Mouse (Mus musculus): ENCODE results near the gene Oscar. TPM values are rescaled to one million over a fixed set of nuclear protein-coding genes. Genes with fewer than 3 reads are reported as not detected.

The Oscar gene
- 0.08 and 0.09 TPM in 2 replicates for polyA plus RNA-seq (2015; fragmentation: Nextera tagmentation; extraction: Ambion mirVana)

DNA sequence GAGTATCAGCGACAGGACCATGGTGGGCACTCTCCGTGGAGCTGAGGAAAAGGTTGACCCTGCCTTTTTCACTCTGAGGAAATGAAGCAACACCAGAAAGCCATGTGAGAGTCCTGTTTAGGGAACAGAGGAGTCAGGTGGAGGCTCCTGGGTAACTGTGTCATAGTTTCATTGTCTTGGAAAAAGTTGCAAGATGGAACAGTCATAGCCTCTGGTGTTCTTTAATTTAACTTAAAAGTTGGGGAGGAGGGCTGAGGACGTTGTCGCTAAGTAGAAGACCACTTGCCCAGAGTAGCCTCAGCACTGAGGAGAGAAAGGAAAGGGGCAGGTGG lies at the start of gene Oscar:
TSS of gene Oscar (minus strand) at position 101 of the 332 bp plus-strand sequence.
- no peaks in the 10 kb centered on the region for H3K9me3 ChIP-seq
- 77% methylated on average over 4 of the region's 4 CpGs for WGBS
- ATAC-seq: no peak
- no peak within 1 kb of the TSS for H3K9ac ChIP-seq
- H3K27ac ChIP-seq: no peak within 1 kb of the TSS
- peak within 1 kb of the TSS; percentile 80 for H3K4me3 ChIP-seq (replicated peaks)
- H3K4me2 ChIP-seq (replicated peaks): peak within 1 kb of the TSS; percentile 68
- H3K27me3 ChIP-seq (replicated peaks): no peaks in the 10 kb centered on the region
- peaks cover 5% of the 10 kb centered on the region for H3K36me3 ChIP-seq
- H3K4me1 ChIP-seq (replicated peaks): 0 out of 2 replicates have a peak, but pooled peaks cover 5% of the 10 kb centered on the region

DNA sequence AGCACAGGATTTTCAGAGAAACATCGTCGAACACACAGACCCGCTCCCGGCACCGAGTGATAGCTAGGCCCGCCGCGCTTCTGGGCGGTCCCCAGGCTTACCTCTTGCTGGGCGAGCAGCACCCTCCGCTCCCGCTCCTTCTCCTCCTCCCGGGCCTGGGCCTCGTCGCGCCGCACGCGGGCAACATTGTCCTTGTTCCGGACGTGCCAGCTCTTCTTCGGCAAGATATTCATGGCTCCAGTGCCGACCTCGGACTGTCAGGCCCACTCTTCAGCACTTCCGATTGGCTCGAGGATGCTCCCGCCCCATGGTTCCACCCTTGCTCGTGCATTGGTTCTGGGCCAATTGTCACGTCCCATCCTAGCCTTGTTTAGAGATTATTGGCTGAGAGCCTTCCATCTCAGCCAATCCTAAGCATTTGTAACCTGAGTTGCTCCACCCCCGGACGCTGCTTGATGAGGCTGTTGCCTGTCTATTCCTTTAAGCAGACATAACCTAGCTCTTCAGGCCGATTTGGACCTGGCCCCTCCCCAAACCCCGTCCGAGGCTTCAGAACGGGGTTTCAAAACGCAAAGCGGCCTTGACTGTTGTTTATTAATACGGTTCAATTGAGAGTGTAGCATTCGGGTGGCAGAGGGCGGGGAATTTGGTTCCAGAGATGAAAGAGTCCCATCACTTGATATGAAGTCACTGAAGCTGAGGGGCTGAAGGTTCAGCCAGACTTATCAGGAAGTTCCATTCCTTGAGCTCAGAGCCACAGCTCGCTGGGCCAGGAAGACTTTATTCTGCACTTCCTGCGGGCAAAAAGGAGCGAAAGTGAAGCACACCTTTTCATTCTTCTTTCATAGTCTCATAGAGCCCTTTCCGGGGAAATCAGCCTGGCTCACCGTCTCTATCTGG lies 49.5 kb upstream of the Oscar start, which contains the start of gene Leng1:
TSS of gene Leng1 (minus strand) at position 626 of the 900 bp plus-strand sequence.
- peaks cover 27% of the 10 kb centered on the region for H3K36me3 ChIP-seq
- H3K4me3 ChIP-seq (replicated peaks): peak within 1 kb of the TSS; percentile 76
- no peaks in the 10 kb centered on the region for H3K9me3 ChIP-seq
- peak within 1 kb of the TSS; percentile 92 for H3K27ac ChIP-seq
- ATAC-seq: peak; percentile 98
- peaks cover 19% of the 10 kb centered on the region for H3K4me1 ChIP-seq (replicated peaks)
- H3K9ac ChIP-seq: peak within 1 kb of the TSS; percentile 83
- WGBS: 2% methylated on average over 45 of the region's 45 CpGs
- no peaks in the 10 kb centered on the region for H3K27me3 ChIP-seq (replicated peaks)
- peak within 1 kb of the TSS; percentile 79 for H3K4me2 ChIP-seq (replicated peaks)

DNA sequence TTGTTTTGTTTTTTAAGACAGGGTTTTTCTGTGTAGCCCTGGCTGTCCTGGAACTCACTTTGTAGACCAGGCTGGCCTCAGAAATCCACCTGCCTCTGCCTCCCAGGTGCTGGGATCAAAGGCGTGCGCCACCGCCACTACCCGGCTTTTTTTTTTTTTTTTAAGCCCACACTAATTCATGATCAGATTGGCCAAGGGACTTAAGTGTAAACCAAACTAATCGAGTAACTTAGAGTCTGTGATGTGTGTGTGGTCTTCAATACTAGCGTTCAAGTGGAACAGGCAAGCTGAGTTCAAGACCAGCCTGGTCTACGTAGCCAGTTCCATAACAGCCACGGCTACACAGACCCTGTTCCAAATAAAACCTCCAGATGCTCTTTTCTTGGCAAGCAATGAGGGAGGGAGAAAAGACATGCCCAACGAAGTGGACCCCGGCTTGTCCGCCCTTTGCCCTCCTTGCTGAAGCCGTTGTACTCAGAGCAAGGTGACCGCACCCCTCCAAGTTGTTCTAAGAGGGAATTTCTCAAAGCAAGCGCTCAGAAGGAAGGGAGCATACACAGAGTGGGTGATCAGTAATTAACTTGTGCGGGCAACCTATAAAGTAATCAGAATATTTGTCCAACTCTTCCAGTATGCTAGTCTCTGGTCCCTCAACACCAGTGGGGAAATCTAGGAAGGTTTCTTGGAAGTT lies 48.7 kb upstream of the Oscar start:
- Histone ChIP-seq H3K27me3 (replicated peaks) (no peaks in the 10 kb centered on the region), H3K9me3 (no peaks in the 10 kb centered on the region), H3K4me3 (replicated peaks) (peak overlapping the region; percentile 76), H3K4me1 (replicated peaks) (peaks cover 19% of the 10 kb centered on the region), H3K4me2 (replicated peaks) (peak overlapping the region; percentile 79), H3K27ac (peak overlapping the region; percentile 92), H3K36me3 (peaks cover 35% of the 10 kb centered on the region), H3K9ac (peak overlapping the region; percentile 83)
- WGBS: 27% methylated on average over 15 of the region's 15 CpGs
- peak; percentile 65 for ATAC-seq

DNA sequence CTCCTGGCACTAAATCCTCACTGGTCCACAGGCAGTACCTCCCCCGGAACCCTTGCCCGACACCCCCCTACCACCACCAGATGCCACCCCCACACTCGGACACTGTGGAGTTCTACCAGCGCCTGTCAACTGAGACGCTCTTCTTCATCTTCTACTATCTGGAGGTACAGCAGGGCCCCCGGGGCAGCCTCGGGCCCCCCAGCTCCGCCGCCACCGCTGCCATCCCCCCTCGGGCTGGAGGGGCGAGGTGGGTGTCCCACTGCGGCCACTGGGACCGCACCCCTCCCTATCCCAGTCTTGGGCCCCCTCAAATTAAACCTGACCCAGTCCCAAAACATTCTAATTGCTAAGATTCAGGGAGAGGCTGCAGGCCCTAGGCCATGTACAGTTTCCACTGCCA lies 42.6 kb upstream of the Oscar start:
- H3K36me3 ChIP-seq: peaks cover 75% of the 10 kb centered on the region
- 0 out of 2 replicates have a peak, but pooled peaks have one; percentile 3 for ATAC-seq
- H3K9ac ChIP-seq: no peak overlapping the region
- WGBS: 92% methylated on average over 14 of the region's 14 CpGs
- H3K27ac ChIP-seq: no peak overlapping the region
- peaks cover 1% of the 10 kb centered on the region; the same call in 1 of the 2 replicates for H3K4me1 ChIP-seq (replicated peaks)
- H3K4me2 ChIP-seq (replicated peaks): no peak overlapping the region
- no peaks in the 10 kb centered on the region for H3K9me3 ChIP-seq
- no peak overlapping the region for H3K4me3 ChIP-seq (replicated peaks)
- no peaks in the 10 kb centered on the region for H3K27me3 ChIP-seq (replicated peaks)

DNA sequence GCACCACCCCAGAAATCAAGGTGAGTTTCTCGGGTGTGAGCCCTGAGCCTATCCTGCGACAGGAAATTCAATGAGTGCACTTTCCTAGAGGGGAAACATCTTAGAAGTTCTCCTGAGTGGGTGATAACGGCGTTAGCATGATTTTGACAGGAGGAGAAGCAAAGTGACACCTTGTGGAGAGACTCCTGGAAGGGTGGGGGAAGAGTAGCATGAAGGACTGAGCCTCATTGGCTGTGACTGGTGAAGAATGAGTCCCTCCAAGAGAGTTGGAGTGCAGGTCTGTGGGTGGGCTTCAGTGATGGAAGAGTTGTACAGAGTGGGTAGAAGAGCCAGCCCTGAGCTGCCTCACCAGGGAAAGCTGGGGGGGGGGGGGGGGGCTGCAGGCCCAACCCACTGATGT lies 41.0 kb upstream of the Oscar start:
- H3K4me1 ChIP-seq (replicated peaks): no peaks in the 10 kb centered on the region
- H3K27me3 ChIP-seq (replicated peaks): no peaks in the 10 kb centered on the region
- WGBS: 90% methylated on average over 4 of the region's 4 CpGs
- ATAC-seq: no peak
- H3K4me3 ChIP-seq (replicated peaks): no peak overlapping the region
- no peak overlapping the region for H3K4me2 ChIP-seq (replicated peaks)
- no peak overlapping the region for H3K27ac ChIP-seq
- no peak overlapping the region for H3K9ac ChIP-seq
- H3K9me3 ChIP-seq: no peaks in the 10 kb centered on the region
- peaks cover 73% of the 10 kb centered on the region for H3K36me3 ChIP-seq

DNA sequence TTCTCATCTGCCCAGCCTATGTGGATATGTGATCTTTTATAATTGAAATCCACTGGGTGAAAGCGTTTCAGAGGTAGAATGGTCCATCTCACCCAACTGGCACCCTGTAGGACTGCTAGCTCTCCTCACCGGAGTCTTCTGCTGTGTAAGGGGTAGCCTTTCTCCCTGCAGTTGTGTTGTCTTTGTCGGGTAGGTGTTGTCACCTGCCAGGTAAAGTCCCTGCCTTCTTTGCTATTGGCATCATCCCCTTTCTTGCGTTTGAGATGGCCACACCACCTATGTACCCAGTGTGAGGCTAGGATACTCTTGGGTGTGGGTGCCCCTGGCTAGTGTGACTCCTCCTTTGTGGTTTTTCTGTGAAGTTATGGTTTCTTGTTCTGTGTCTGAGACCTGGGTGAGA lies 30.7 kb upstream of the Oscar start:
- Histone ChIP-seq H3K27me3 (replicated peaks) (no peaks in the 10 kb centered on the region), H3K27ac (no peak overlapping the region), H3K36me3 (peaks cover 14% of the 10 kb centered on the region), H3K4me3 (replicated peaks) (peak overlapping the region; percentile 97), H3K4me2 (replicated peaks) (peak overlapping the region; percentile 81), H3K9ac (peak overlapping the region; percentile 99), H3K9me3 (no peaks in the 10 kb centered on the region), H3K4me1 (replicated peaks) (peaks cover 27% of the 10 kb centered on the region)
- ATAC-seq: no peak
- WGBS: 58% methylated on average over 4 of the region's 4 CpGs

DNA sequence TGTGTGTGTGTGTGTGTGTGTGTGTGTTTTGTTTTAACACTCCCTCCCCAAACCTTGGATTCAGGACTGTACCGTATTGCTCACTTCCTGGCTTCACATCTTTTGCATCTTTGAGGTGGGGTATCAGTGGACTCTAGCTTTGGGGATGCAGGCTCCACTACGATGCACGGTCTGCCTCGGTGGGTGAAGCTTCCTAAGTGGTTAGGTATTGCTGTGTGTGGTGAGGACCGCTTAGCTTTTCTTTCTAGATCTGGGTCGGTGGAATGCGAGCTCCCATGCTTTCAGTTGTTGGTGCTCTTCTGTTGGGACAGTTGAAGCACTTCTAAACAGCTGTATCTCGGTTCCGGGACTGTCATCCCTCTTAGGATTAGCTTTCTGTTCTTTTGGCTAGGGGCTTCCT lies 30.2 kb upstream of the Oscar start:
- Histone ChIP-seq H3K4me1 (replicated peaks) (peaks cover 27% of the 10 kb centered on the region), H3K27ac (peak overlapping the region; percentile 99; the same call in 1 of the 2 replicates), H3K4me2 (replicated peaks) (peak overlapping the region; percentile 81), H3K27me3 (replicated peaks) (no peaks in the 10 kb centered on the region), H3K4me3 (replicated peaks) (peak overlapping the region; percentile 97), H3K9me3 (no peaks in the 10 kb centered on the region), H3K9ac (peak overlapping the region; percentile 99), H3K36me3 (peaks cover 12% of the 10 kb centered on the region)
- WGBS: 10% methylated on average over 9 of the region's 9 CpGs
- ATAC-seq: no peak

DNA sequence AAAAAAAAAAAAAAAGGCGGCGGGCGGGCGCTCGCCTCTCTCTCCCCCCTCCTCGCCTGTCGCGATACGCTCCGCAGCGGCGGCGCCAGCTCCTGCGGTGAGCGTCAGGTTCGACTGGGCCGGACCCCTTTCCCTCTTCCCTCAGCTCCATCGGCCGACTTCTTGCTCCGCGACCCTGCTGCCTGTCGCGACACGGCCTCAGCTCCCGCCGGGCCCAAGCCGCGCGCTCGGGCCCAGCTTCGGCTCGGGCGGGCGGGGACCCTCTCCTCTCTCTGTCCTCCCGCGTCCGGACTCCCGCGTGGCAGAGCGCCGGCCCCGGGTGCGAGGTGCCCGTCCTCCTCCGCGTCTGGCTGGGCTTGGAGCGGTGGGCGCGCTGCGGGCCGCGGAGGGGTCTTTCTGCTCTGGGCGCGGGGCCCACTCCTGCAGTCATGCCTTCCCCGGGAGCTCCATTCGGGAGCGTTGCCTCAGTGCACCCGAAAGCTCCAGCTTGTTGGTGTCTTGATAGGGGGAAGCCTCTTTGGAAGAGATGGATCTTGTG lies 29.6 kb upstream of the Oscar start:
- H3K27ac ChIP-seq: peak overlapping the region; percentile 99
- H3K27me3 ChIP-seq (replicated peaks): no peaks in the 10 kb centered on the region
- WGBS: under 1% methylated on average over 53 of the region's 58 CpGs
- peak overlapping the region; percentile 81 for H3K4me2 ChIP-seq (replicated peaks)
- peaks cover 27% of the 10 kb centered on the region for H3K4me1 ChIP-seq (replicated peaks)
- ATAC-seq: no peak
- peak overlapping the region; percentile 97 for H3K4me3 ChIP-seq (replicated peaks)
- H3K9ac ChIP-seq: peak overlapping the region; percentile 99
- no peaks in the 10 kb centered on the region for H3K9me3 ChIP-seq
- peaks cover 7% of the 10 kb centered on the region for H3K36me3 ChIP-seq

DNA sequence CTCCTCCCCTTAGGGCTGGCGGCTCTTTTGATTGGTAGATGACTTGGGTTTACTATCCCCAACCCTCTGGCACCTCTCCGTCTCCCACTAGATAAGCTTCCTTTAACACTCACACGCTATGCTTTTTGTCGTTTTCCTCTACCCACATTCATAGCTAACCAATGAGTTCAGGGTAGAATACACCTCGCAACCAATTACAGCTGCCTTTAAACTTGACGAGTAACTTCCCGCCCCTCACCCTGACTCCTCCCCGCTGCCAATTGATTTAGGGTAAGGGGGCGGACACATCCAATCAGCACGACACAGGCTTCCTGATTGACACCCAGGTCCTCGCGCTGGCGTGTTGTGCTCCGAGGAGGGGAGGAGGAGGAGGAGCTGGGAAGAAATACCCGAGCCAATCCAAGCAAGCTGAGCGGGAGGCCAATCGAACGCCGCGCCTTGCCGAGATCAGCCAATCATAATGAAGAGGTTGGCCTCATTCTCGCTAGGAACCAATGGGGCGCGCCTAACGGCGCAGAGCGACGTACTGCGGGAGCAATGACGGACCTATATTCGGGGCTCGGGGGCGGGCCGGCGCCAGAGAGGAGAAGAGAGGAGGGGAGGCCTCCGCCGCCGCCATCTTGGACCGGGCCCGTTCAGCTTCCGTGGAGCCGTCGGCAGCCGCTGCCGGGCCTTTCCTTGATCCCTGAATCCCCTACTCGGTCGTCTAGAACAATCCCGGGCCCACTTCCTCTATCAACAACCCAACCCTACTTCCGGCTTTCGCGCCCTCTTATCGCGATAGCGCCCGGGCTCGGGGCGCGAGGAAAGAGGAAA lies 28.9 kb upstream of the Oscar start, which contains the start of gene Cnot3:
TSS of gene Cnot3 (plus strand) at position 597 of the 816 bp plus-strand sequence.
- Histone ChIP-seq H3K9me3 (no peaks in the 10 kb centered on the region), H3K4me2 (replicated peaks) (peak within 1 kb of the TSS; percentile 81), H3K27me3 (replicated peaks) (no peaks in the 10 kb centered on the region), H3K27ac (peak within 1 kb of the TSS; percentile 99), H3K9ac (peak within 1 kb of the TSS; percentile 99), H3K4me1 (replicated peaks) (peaks cover 27% of the 10 kb centered on the region), H3K36me3 (peaks cover 6% of the 10 kb centered on the region), H3K4me3 (replicated peaks) (peak within 1 kb of the TSS; percentile 97)
- under 1% methylated on average over 57 of the region's 58 CpGs for WGBS
- ATAC-seq: peak; percentile 98

DNA sequence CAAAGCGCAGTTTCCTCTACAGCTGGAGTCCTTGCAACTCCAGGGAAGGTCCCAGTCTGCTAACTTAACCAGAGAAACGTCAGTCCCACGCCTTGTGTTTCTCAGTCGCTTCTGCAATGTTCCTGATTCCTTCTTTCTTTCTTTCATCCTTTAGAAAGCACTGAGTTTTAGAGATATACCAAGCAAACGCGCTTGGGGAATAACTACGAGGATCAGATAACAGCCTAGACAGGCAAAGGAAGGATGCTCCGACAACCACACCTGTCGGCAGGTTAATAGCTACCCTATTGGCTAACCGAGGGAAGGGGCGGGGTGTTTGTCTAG lies 28.4 kb upstream of the Oscar start:
- Histone ChIP-seq H3K27me3 (replicated peaks) (no peaks in the 10 kb centered on the region), H3K4me3 (replicated peaks) (peak overlapping the region; percentile 97), H3K9ac (no peak overlapping the region), H3K27ac (peak overlapping the region; percentile 77), H3K4me1 (replicated peaks) (peaks cover 27% of the 10 kb centered on the region), H3K4me2 (replicated peaks) (peak overlapping the region; percentile 70), H3K9me3 (no peaks in the 10 kb centered on the region), H3K36me3 (peaks cover 12% of the 10 kb centered on the region)
- no peak for ATAC-seq
- WGBS: 0% methylated on average over 11 of the region's 11 CpGs

DNA sequence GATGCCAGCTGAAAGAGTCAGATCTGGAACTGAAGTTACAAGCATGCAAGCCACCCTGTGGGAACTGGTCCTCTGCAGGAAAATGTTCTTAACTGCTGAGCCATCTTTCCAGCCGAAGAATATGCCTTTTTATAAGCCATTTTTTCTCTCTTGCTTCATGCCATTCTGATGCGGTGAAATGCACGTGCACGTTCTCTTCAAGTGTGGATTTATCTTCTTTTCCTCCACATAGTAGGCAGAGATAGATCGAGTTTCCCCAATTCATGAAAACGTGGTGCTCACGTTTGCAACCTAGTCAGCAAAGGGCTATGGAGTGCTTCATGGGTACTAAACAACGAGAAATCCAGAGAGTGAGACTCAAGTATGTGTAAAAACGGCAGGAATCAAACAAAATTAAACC lies 27.9 kb upstream of the Oscar start:
- H3K36me3 ChIP-seq: peaks cover 15% of the 10 kb centered on the region
- peak overlapping the region; percentile 70 for H3K4me2 ChIP-seq (replicated peaks)
- ATAC-seq: no peak
- H3K9ac ChIP-seq: no peak overlapping the region
- peaks cover 27% of the 10 kb centered on the region for H3K4me1 ChIP-seq (replicated peaks)
- peak overlapping the region; percentile 97 for H3K4me3 ChIP-seq (replicated peaks)
- no peaks in the 10 kb centered on the region for H3K27me3 ChIP-seq (replicated peaks)
- peak overlapping the region; percentile 77 for H3K27ac ChIP-seq
- H3K9me3 ChIP-seq: no peaks in the 10 kb centered on the region
- 19% methylated on average over 9 of the region's 9 CpGs for WGBS
